Mouse (Mus musculus) ovary, adult 10 weeks (tissue): Measurements from ENCODE around the gene Arid1a. TPM values are rescaled to one million over a fixed set of nuclear protein-coding genes. Genes with fewer than 3 reads are reported as not detected.

Source experiments
- polyA plus RNA-seq: library from polyadenylated mRNA; stranded (reverse); fragments of 350-450 nt; fragmentation: Illumina TruSeq; extraction: RNeasy Lipid Tissue Mini Kit (QIAGEN cat#74804); gene quantifications from one replicate; pipeline ENCODE4 v1.2.3, GENCODE M21; 2014

The Arid1a gene
- 28.5 TPM for polyA plus RNA-seq

DNA sequence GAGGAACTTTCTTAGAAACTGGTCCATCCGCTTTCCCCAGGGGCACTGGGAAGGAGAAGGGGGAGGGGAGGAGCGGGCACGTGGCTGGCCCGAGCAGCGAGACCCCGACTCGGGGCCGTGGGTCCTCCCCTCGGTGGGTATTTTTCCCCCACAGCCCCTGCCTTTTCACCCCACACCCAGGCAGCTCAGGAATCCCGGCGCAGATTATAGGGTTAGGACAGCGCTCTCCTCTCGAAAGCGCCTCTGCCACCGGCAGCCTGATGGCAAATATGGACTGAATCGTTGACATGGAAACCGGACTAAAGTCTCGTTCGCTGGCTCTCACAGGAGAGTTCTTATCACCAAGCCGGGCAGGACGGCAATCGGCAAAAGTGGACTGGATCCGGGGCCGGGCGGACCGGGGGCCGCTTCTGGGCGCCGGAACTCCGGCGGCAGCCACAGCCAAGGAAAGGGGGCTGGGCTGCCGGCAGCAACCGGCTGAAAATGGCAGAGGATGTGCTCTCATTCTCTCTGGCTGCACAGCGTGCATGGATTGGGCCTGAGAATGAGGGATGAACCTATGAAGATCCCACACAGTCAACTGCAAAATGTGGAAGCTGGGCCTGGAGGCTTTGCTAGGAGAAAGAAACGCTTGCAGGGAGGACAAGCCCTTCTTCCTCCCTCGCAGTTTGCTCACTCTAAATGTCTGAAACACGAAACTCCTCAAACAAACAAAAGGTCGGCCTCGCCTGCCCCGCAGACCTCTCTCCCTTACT lies at the start of gene Arid1a:
Gene Arid1a, minus strand, starts transcription at position 256 of the 755 bp plus-strand sequence.

DNA sequence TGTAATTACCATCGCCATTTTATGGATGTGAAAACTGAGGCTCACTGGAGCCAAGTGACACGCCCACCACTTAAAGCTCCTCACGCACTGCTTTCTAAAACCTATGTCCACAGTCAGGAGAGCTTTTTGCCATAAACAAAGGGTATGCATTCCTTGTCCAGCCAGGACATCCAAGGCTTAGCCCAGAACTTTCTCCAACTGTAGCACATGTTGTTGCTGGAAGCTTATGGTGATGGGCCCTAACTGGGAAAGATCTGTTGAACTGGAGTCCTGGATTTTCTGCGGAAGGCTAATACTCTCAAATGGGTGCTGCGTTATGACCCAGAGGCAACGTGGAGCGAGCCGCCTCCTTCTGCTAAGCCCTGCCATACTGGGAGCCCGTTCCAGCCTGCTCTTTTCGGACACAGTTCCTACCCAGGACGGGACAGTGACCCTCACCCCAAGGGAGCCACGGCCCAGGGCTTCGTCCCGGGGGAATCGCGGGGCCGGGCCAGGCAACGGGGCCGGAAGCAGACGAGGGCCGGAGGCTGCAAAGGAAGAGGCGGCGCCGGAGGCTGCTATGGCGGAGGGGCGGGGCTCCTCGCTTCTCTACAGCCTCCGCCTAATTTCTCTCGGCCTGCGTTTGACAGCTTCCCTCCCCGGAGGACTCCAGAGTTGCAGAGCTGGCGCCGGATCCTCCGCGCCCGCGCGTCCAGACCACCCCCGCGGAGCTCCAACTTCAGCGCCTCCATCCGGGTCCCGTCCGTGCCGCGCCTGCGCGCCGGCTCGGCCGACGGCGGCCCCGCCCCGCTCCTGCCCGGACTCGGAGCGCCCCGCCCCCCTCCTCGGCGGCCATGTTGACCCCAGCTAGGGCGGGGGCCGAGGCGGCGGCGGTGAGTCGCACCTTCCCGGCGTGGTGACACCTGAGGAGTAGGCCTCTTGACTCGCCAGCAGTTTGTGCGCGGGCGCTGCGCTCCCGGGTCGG lies 84.4 kb downstream of the Arid1a start, which contains the start of gene Pigv:
Gene Pigv, minus strand, starts transcription at position 767 of the 964 bp plus-strand sequence.

DNA sequence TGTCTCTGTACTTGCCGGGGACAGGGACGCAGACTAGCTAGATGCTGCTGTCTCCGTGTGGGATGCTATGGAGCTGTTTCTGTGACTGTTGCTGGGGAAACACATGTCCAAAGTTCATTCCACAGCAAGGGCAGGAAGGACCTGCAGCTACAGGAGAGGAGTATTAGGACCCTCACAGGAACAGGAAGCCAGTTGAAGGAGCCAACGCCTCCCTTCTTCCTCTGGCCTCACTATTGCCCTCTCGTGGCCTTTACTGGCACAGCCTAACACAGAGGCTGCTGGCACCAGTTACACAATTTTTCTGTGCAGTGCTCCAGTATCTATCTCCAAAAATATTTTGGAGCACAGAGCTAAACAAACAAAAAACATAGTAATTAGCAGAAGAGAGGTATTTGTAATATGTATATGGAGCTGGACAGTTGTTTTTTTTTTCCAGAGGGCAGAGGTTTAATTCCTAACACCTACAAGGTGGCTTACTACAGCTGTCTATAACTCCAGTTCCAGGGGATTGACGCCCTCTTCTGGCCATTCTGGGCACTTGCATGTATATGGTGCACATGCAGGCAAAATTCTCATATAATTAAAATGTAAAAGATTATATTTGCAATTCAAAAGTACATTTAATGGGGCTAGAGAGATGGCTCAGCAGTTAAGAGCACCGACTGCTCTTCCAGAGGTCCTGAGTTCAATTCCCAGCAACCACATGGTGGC lies 106.4 kb downstream of the Arid1a start, which contains the start of gene Zdhhc18:
Gene Zdhhc18, minus strand, starts transcription at position 166 of the 711 bp plus-strand sequence.

Other genes starting within 250 kb of the Arid1a start
- gene Kdf1, start 237.8 kb downstream of the Arid1a start, polyA plus RNA-seq = not detected
- 38.6 TPM for gene Nudc, start 210.8 kb downstream of the Arid1a start, polyA plus RNA-seq
- gene Nr0b2, start 203.4 kb downstream of the Arid1a start, polyA plus RNA-seq = not detected
- not detected for gene Gpatch3, start 182.0 kb downstream of the Arid1a start, polyA plus RNA-seq
- gene Gpn2, start 172.4 kb downstream of the Arid1a start, polyA plus RNA-seq = not detected
- gene Sfn, start 154.6 kb downstream of the Arid1a start, polyA plus RNA-seq = not detected
- 2.2 TPM for gene Zdhhc18, start 106.6 kb downstream of the Arid1a start, polyA plus RNA-seq
- 3.8 TPM for gene Pigv, start 84.1 kb downstream of the Arid1a start, polyA plus RNA-seq
- gene Rps6ka1, start 131.0 kb upstream of the Arid1a start, polyA plus RNA-seq = 0.63 TPM
- gene Hmgn2, start 211.9 kb upstream of the Arid1a start, polyA plus RNA-seq = 1,094 TPM
- 20.6 TPM for gene Dhdds, start 244.1 kb upstream of the Arid1a start, polyA plus RNA-seq